Mouse (Mus musculus) mesoderm, embryonic 11.5 days (tissue): Measurements from ENCODE around the gene Ugt1a2.
"Not testable (repeated sequence)": the region's sequence is repeated elsewhere in the genome, so short reads cannot be mapped to it uniquely, and the experiment has no call there.

ENCODE experiments used
- DNase-seq: peaks from one replicate; pipeline ENCODE4 v3.0.0-alpha.2; 2012; ENCODE audit warnings: low read depth, low spot score

Gene Ugt1a2

GRCm38 (mm10) chr1:88217576-88217975 is 17.2 kb downstream of the Ugt1a2 start:
- DNase-seq: no peak

DNA sequence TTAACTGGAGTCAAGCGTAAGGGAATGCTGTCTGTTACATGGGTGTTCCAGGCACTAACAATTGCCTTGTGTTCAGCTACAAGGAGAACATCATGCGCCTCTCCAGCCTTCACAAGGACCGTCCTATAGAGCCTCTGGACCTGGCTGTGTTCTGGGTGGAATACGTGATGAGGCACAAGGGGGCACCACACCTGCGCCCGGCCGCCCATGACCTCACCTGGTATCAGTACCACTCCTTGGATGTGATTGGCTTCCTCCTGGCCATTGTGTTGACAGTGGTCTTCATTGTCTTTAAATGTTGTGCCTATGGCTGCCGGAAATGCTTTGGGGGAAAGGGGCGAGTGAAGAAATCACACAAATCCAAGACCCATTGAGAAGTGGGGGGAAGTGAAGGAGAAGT is 17.6 kb downstream of the Ugt1a2 start:
- DNase-seq: no peak

DNA sequence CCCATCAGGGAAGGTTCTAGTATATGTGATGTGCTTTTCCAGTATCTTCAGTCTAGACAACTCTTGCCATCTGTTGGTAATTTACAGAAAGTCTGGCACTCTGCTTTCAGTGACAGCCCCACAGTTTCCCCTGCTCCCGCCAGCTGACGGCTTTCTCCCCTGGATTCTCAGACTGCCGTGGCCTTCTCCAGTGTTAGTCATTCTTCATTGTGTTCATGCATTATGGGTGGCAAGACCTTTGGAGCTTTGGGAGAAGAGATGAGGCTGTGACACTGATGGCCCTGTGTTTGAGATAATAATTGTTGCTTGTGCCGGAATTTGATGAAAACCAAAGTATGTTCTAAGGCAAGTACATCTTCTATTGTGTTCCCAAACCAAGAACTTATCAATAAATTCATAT is 18.2 kb downstream of the Ugt1a2 start:
- DNase-seq: no peak

GRCm38 (mm10) chr1:88219054-88219453 is 18.7 kb downstream of the Ugt1a2 start:
- no peak for DNase-seq

DNA sequence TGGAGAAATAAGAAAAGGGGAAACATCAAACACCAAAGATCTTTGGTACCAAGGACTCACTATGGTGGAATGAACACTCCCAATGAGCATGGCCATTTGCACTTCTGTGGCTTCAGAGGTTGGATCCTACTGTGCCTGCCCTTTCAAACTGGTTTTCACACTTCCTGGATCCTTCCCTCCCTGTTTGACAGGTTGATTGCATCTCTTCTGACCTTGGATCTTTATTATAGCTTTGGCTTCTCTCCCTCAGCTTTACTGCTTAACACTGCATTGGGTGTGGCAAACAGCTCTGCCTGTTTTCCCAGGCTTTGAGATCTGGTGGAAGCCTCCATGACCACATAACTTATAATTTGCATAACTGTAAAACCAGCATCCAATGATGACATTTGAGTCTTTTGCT is 19.9 kb downstream of the Ugt1a2 start:
- no peak for DNase-seq

- DNase-seq: no peak
Measured at GRCm38 (mm10) chr1:88222216-88222615, 21.8 kb downstream of the Ugt1a2 start.

DNA sequence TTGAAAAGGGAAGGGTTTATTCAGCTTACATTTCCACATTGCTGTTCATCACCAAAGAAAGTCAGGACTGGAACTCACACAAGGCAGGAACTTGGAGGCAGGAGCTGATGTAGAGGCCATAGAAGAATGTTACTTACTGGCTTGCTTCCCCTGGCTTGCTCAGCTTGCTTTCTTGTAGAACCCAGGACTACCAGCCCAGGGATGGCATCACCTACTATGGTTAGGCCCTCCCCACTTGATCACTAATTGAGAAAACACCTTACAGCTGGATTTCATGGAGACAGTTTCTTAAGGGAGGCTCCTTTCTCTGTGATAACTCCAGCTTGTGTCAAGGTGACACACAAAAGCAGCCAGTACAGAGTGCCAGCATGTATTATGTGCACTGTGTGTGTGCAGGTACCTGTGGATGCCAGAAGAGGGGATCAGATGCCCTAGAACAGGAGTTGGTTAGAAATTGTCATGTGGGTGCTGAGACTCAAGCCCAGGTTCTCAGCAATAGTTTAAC is 22.7 kb downstream of the Ugt1a2 start:
- not testable (repeated sequence) for DNase-seq

GRCm38 (mm10) chr1:88223591-88223990 is 23.2 kb downstream of the Ugt1a2 start:
- DNase-seq: no peak

DNA sequence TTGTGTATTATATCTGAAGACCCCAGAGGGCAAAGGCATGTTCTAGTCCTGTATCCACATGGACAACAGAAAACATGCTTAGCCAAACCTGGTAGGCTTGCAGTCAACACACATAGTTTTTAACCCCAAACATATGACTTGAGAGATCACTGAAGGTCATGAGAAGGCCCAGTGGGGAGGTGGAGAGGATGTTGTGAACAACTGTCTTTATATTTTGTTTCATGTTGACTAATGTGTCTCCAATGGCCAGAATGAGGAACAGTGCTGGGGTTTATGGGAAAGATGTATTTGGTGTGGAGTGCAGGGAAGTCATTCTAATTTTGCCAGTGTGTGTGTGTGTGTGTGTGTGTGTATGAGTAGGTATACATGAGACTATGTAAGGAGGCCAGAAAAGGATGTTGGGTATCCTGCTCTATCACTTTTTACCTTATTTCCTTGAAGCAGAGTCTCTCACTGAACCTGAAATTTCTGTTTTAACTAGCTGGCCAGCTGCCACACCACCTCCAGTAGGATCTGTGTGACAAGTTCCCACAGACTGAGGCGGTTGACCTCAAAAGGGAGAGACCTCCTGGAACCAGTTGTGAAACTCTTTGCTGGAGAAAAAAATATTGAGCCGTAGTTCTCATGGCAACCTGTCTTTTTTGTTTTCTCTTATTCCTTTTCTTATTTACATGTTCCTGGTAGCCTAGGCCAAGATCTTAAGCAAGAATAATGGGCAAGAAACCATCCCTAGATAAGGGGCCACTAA is 23.8 kb downstream of the Ugt1a2 start:
- DNase-seq: no peak

GRCm38 (mm10) chr1:88225301-88225700 is 24.9 kb downstream of the Ugt1a2 start:
- DNase-seq: not testable (repeated sequence)

- DNase-seq: no peak
Measured at GRCm38 (mm10) chr1:88225741-88226140, 25.3 kb downstream of the Ugt1a2 start.

DNA sequence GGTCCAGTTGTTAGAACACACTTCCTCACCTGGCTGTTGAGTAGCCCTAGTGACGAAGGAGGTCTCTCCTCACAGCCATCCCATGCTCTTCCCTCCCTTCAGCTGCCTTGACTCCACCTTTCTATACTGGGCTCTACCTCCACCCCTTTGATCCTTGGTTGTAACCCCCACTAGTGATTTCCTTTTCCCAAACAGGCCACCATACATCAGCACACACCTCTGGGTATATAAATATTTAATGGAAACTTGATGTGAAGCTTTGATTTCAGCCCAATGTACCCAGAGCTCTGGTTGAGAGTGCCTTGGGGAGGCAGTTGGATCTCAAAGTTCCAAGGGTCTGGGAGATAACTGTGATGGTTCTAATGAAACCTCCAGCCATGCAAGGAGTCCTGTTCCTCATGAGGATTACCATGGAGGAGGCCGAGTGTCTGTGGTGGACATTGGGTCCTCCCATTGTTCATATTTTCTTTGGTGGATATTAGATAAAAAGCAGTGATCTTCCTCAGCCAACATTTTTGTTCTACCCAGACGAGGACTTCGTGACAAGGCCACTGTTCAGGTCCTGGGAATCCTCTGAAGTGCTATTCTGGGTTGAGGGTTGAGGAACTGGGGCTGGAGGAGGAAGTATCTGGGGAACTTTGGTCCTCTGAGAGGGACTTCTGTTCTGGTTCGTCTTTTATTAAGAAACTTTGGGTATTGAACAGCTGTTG is 26.4 kb downstream of the Ugt1a2 start, which contains the start of gene Mroh2a:
Mroh2a (plus strand) TSS at position 317 of the 710 bp plus-strand sequence.
- no peak for DNase-seq

GRCm38 (mm10) chr1:88227482-88227881 is 27.1 kb downstream of the Ugt1a2 start:
- DNase-seq: no peak

- DNase-seq: no peak
Measured at GRCm38 (mm10) chr1:88228121-88228520, 27.7 kb downstream of the Ugt1a2 start.

GRCm38 (mm10) chr1:88229566-88229965 is 29.2 kb downstream of the Ugt1a2 start:
- no peak for DNase-seq

GRCm38 (mm10) chr1:88229986-88230385 is 29.6 kb downstream of the Ugt1a2 start:
- DNase-seq: no peak

GRCm38 (mm10) chr1:88230421-88230820 is 30.0 kb downstream of the Ugt1a2 start:
- no peak for DNase-seq

DNA sequence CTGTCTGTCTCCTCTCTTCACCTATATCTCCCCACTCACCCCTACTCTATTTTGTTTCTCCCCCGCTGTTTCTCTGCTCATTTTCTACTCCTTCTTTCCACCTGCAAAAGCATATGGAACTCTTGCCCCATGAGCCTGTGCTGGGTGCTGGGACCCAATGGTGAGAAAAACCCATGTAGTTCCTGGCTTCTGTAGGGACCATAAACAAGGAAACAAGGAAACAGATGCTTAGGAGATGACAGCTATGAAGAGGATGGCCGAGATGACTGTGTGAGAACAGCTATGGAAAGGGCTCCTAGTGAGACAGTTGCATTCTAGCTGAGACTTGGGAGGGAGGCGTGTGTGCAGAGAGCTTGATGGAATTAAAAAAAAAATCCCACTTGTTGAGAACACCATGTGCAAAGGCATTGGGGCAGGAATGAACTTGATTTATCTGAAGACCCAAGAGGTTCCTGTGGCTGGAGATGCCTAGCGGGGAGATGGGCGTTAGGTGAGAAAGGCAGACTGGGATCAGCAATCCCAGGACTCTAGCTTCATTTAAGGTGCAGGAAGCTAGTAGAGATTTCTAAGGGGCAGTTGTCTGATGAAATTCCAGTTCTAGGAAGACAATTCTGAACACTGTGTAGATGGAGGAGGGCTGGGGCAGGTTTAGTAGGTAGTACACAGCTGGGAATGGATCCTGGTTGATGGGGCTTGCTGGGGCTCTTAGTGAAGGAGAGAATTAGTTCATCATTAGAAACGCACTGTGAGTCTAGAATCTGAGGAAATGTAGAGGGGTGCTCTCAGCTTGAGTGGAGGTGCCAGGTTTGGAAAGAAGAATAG is 30.8 kb downstream of the Ugt1a2 start:
- no peak for DNase-seq

DNA sequence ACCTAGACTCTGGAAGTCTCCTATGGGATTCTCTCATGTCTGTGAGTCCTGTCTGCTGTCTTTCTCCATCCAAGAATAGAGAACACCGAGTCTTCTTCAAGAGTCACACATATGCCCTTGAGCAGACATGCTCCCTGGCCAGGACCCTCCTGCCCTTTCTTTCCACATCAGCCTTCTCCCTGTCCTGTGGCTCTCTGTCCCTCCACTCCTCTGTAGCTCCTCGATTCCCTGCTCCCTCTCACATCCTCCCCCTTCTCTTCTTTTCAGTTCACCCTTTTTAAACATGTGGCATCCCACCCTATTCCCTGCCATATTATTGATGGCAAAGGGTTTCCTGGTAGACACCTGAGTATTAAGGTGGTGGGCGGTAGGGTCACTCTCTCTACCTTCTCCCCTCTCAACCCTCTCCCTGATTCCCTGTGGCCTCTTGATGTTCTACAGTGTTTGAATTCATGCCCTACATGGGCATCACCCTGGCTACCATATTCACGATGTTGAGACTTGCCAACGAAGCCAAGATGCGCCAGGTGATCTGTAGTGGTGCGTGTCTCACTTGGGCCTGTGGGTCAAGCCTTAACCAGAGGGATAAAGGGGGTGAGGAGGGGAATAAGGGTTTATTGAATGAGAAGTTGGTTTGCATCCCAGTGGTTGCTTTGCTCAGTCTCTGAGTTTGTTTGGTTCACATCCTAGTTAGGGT is 31.6 kb downstream of the Ugt1a2 start:
- no peak for DNase-seq

DNA sequence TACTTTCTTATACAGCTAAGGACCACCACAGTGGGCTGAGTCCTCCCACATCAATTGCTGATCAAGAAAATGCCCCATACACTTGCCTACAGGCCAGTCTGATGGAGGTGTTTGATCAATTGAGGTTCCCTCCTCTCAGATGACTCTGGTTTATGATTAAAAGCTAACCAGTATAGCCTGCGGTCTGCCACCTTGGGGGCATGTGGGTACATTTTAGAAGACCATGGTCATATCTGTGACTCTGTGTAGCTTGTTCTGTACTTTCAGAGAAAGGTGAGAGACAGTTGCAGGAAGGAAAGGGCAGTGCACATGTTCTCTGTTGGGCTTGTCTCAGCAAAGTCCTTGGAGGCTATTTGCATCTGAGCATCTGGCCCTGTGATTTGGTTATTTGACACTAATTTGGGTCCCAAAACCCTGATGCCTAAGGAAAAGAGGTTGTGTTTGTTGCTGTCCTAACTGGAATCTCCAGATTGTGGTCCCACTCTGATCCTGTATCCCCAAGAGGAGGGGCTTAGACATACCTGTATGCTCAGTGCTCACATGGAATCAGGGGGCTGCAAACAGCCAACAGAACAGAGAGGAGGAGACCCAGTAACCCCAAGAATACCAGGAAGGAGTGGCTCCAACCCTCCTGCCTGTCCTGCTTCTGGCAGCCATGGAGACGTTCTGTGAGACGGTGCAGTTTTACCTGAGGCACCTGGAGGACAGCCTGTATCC is 32.4 kb downstream of the Ugt1a2 start:
- no peak for DNase-seq
